Mouse (Mus musculus) brain, embryonic 14.5 days (tissue): Measurements from ENCODE around the gene Ttbk2.

Experiments
- CTCF ChIP-seq: fragments of 200-500 bp; IDR thresholded peaks from 2 replicates; pipeline ENCODE4 v1.5.1; 2012; ENCODE audit warnings: inconsistent platforms, mild to moderate bottlenecking, moderate library complexity, borderline replicate concordance; ENCODE audit not compliant: insufficient read depth, insufficient read length; ENCODE audit errors: extremely low read depth
- POLR2A ChIP-seq: fragments of 200-500 bp; IDR thresholded peaks from 2 replicates; pipeline ENCODE4 v1.6.1; 2012; ENCODE audit warnings: mild to moderate bottlenecking, inconsistent platforms, borderline replicate concordance; ENCODE audit not compliant: poor library complexity, insufficient read depth, insufficient read length, severe bottlenecking; ENCODE audit errors: extremely low read depth

DNA sequence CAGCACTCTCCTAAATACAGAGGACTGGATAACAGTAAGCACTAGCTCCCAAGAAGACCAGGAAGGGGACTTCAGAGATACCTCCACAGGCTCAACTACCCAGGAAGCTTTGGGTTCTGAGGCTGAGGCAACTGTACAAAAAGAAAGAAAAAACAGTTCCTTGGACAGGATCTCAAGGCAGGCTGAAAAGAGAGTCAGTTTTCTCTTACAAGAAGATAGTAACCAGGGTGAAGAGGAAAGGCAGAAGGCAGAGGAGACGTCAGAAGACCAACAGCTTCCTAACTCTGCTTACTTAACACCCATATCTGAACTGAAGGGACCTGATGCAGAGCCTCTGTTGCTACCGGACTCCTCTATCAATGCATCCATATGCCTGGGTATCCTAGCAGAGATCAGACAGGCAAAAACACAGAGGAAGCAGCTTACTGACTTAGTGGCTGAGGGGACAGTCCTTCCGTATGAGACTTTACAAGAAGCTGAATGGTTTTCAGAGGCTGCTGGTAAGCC lies 150.0 kb downstream of the Ttbk2 start:
- TF ChIP-seq POLR2A (no peak), CTCF (no peak)
